Mouse (Mus musculus): ENCODE measurements around the gene Trpm3. TPM values are rescaled to one million over a fixed set of nuclear protein-coding genes. Genes with fewer than 3 reads are reported as not detected.
"Not testable (repeated sequence)": the region's sequence is repeated elsewhere in the genome, so short reads cannot be mapped to it uniquely, and the experiment has no call there.

The Trpm3 gene
- polyA plus RNA-seq, 1 experiment, result 1.2 TPM

GRCm38 (mm10) chr19:22842697-22843096 is 703.9 kb downstream of the Trpm3 start:
- Histone ChIP-seq H3K27me3 (ENCODE audit: control insufficient read depth, insufficient read depth, low read length) (no peaks in the 10 kb centered on the region), H3K36me3 (ENCODE audit: control insufficient read depth, insufficient read depth, low read length) (no peaks in the 10 kb centered on the region), H3K4me3 (ENCODE audit: control insufficient read depth, low read depth, low read length) (no peak overlapping the region), H3K27ac (ENCODE audit: control insufficient read depth, insufficient read depth, low read depth, low read length) (no peak overlapping the region), H3K4me1 (ENCODE audit: control insufficient read depth, insufficient read depth, low read length) (no peaks in the 10 kb centered on the region)
- TF ChIP-seq CTCF (IDR thresholded peaks at IDR 0.05; ENCODE audit: control insufficient read depth, insufficient read depth, insufficient replicate concordance, low read depth, low read length) (no peak), POLR2A (IDR thresholded peaks at IDR 0.05; ENCODE audit: control insufficient read depth, low read depth, low read length) (no peak)

DNA sequence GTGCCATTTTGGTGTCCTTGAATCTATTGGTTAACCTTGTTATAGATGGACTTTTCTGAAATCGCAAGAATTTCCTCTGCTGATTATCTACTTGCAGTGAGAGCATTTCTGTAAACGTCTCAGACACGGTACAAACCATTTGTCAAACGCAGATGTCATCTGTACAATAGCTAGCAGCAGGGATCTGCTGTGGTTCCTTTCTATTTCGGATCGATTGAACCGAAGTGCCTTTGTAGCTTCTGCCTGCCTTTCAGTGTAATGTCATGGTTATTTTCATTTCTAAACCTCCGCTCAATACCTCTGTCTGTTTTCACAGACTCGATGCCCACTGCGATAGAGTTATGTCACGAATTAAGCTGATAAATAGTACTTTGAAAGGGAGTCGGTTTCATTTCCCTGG is 708.9 kb downstream of the Trpm3 start:
- Histone ChIP-seq H3K36me3 (ENCODE audit: control insufficient read depth, insufficient read depth, low read length) (no peaks in the 10 kb centered on the region), H3K27ac (ENCODE audit: control insufficient read depth, insufficient read depth, low read depth, low read length) (no peak overlapping the region), H3K4me1 (ENCODE audit: control insufficient read depth, insufficient read depth, low read length) (no peaks in the 10 kb centered on the region), H3K4me3 (ENCODE audit: control insufficient read depth, low read depth, low read length) (no peak overlapping the region), H3K27me3 (ENCODE audit: control insufficient read depth, insufficient read depth, low read length) (no peaks in the 10 kb centered on the region)
- no peak for TF ChIP-seq CTCF (IDR thresholded peaks at IDR 0.05; ENCODE audit: control insufficient read depth, insufficient read depth, insufficient replicate concordance, low read depth, low read length)
- TF ChIP-seq POLR2A (IDR thresholded peaks at IDR 0.05; ENCODE audit: control insufficient read depth, low read depth, low read length), result no peak

DNA sequence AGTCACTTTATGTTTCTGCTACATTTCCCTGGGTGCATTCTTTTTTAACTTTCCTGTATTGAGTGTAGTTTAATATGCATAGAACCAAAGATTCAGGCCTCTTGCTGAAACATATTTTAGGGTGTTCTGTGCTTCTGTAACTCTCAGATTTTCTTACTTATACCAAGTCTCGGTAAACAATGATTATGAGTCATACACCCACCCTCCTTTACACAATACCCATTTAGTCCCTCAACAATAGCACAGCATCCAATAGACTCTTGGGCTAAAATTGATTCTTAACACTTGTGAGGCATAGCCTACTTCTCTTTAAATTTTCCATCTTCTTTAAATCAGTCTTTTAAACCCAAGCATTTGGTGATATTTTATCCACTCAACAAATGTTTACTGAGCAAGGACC is 709.4 kb downstream of the Trpm3 start:
- Histone ChIP-seq H3K27me3 (ENCODE audit: control insufficient read depth, insufficient read depth, low read length) (no peaks in the 10 kb centered on the region), H3K4me3 (ENCODE audit: control insufficient read depth, low read depth, low read length) (no peak overlapping the region), H3K27ac (ENCODE audit: control insufficient read depth, insufficient read depth, low read depth, low read length) (no peak overlapping the region), H3K4me1 (ENCODE audit: control insufficient read depth, insufficient read depth, low read length) (no peaks in the 10 kb centered on the region), H3K36me3 (ENCODE audit: control insufficient read depth, insufficient read depth, low read length) (no peaks in the 10 kb centered on the region)
- TF ChIP-seq POLR2A (IDR thresholded peaks at IDR 0.05; ENCODE audit: control insufficient read depth, low read depth, low read length) (no peak), CTCF (IDR thresholded peaks at IDR 0.05; ENCODE audit: control insufficient read depth, insufficient read depth, insufficient replicate concordance, low read depth, low read length) (no peak)

DNA sequence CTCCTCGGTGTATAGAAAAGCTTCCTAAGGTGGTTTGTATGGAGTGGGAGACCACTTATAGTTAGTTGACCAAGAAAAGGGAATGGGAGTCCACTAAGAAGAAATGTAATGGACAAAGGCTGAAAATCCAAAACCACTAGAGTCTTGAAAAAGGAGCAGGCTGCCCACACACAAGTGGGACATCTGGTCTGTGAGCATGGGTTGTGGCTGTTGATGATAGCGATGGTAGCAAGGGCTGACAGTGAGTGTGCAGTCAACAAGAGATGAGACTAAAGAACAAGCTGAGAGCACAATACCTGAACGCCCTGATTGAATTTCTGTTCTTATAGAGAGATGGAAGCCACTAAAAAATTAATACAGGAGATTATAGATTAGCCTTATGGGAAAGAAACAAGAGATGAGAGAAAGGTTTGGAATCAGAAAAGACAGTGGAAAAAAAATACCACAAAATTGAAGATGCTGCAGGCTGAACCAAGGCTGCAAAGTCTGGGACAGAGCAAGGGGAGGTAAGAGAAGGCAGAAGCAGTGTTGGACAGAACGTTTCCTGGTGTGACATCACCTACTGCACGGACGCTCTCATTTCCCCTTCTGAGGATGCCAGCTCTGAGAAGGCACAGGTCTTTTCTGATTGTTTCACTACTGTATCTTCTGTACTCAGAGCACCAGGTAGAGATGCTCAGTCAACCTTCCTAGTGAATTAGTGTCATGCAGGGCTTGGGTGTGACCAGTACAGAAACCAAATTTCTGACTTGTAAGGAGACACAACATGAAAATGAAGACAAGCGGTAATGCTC is 710.1 kb downstream of the Trpm3 start:
- H3K27ac ChIP-seq (ENCODE audit: control insufficient read depth, insufficient read depth, low read depth, low read length), result no peak overlapping the region
- H3K27me3 ChIP-seq (ENCODE audit: control insufficient read depth, insufficient read depth, low read length), result no peaks in the 10 kb centered on the region
- no peak overlapping the region for H3K4me3 ChIP-seq (ENCODE audit: control insufficient read depth, low read depth, low read length)
- no peaks in the 10 kb centered on the region for H3K4me1 ChIP-seq (ENCODE audit: control insufficient read depth, insufficient read depth, low read length)
- no peak for TF ChIP-seq CTCF (IDR thresholded peaks at IDR 0.05; ENCODE audit: control insufficient read depth, insufficient read depth, insufficient replicate concordance, low read depth, low read length)
- no peak for TF ChIP-seq POLR2A (IDR thresholded peaks at IDR 0.05; ENCODE audit: control insufficient read depth, low read depth, low read length)
- no peaks in the 10 kb centered on the region for H3K36me3 ChIP-seq (ENCODE audit: control insufficient read depth, insufficient read depth, low read length)

DNA sequence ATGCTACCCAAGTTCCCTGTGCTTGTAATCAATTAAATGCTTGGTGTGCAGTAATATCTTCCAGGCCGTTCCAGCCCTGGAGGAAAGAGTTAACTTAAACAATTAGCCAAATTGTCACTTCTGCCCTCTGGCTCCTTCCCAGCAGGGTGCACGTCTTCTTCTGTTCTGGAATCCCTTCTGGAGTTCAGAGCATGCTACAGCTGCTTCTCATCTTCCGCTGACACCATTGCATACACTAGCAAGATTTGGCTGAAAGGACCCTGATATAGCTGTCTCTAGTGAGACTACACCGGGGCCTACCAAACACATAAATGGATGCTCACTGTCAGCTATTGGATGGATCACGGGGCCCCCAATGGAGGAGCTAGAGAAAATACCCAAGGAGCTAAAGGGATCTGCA is 712.6 kb downstream of the Trpm3 start:
- H3K27ac ChIP-seq (ENCODE audit: control insufficient read depth, insufficient read depth, low read depth, low read length); H3K4me1 ChIP-seq (ENCODE audit: control insufficient read depth, insufficient read depth, low read length); H3K36me3 ChIP-seq (ENCODE audit: control insufficient read depth, insufficient read depth, low read length); H3K4me3 ChIP-seq (ENCODE audit: control insufficient read depth, low read depth, low read length); H3K27me3 ChIP-seq (ENCODE audit: control insufficient read depth, insufficient read depth, low read length): not testable (repeated sequence)

DNA sequence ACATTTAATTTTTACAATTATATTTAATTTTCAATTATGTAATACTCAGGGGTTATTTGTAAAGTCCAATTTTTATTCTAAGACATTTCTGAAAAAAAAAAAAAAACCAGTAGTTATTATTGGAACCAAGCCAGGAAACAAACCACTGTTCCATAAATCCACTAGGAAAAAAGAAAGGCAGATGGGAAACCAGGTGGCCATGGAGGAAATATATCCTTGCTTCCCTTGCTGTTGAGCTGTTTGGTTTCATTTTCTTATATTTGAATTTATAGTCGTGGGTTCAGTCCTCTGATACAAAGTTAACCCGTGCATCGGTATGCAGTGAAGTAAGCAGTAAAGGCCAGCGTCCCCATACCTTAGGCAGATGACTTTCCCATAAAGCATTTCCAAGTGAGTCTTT is 720.8 kb downstream of the Trpm3 start:
- H3K27ac ChIP-seq (ENCODE audit: control insufficient read depth, insufficient read depth, low read depth, low read length), result no peak overlapping the region
- H3K4me1 ChIP-seq (ENCODE audit: control insufficient read depth, insufficient read depth, low read length), result no peaks in the 10 kb centered on the region
- H3K36me3 ChIP-seq (ENCODE audit: control insufficient read depth, insufficient read depth, low read length), result no peaks in the 10 kb centered on the region
- H3K27me3 ChIP-seq (ENCODE audit: control insufficient read depth, insufficient read depth, low read length), result no peaks in the 10 kb centered on the region
- TF ChIP-seq CTCF (IDR thresholded peaks at IDR 0.05; ENCODE audit: control insufficient read depth, insufficient read depth, insufficient replicate concordance, low read depth, low read length), result no peak
- no peak for TF ChIP-seq POLR2A (IDR thresholded peaks at IDR 0.05; ENCODE audit: control insufficient read depth, low read depth, low read length)
- no peak overlapping the region for H3K4me3 ChIP-seq (ENCODE audit: control insufficient read depth, low read depth, low read length)

DNA sequence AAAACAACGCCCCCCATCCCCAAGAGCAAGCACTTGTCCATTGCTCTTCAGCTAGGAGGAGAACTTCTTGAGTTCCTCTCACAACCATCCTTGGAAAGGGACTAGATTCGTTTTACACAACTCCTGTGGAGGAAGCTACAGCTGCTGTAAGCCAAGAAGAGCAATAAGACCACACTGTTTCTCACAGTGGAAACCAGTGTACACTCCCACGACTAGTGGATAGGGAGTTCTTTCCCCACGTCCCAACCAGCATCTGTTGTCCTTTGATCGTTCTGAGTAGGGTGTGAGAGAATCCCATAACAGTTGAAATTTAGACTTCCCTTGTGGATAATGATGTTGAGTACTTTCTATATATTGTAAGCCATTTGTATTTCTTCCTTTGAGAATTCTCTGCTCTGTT is 728.6 kb downstream of the Trpm3 start:
- Histone ChIP-seq H3K36me3 (ENCODE audit: control insufficient read depth, insufficient read depth, low read length) (no peaks in the 10 kb centered on the region), H3K27me3 (ENCODE audit: control insufficient read depth, insufficient read depth, low read length) (no peaks in the 10 kb centered on the region), H3K27ac (ENCODE audit: control insufficient read depth, insufficient read depth, low read depth, low read length) (no peak overlapping the region), H3K4me1 (ENCODE audit: control insufficient read depth, insufficient read depth, low read length) (no peaks in the 10 kb centered on the region), H3K4me3 (ENCODE audit: control insufficient read depth, low read depth, low read length) (no peak overlapping the region)
- no peak for TF ChIP-seq CTCF (IDR thresholded peaks at IDR 0.05; ENCODE audit: control insufficient read depth, insufficient read depth, insufficient replicate concordance, low read depth, low read length)
- TF ChIP-seq POLR2A (IDR thresholded peaks at IDR 0.05; ENCODE audit: control insufficient read depth, low read depth, low read length), result no peak

- no peak for TF ChIP-seq POLR2A (IDR thresholded peaks at IDR 0.05; ENCODE audit: control insufficient read depth, low read depth, low read length)
- Histone ChIP-seq H3K36me3 (ENCODE audit: control insufficient read depth, insufficient read depth, low read length) (no peaks in the 10 kb centered on the region), H3K4me1 (ENCODE audit: control insufficient read depth, insufficient read depth, low read length) (no peaks in the 10 kb centered on the region), H3K4me3 (ENCODE audit: control insufficient read depth, low read depth, low read length) (no peak overlapping the region), H3K27me3 (ENCODE audit: control insufficient read depth, insufficient read depth, low read length) (no peaks in the 10 kb centered on the region), H3K27ac (ENCODE audit: control insufficient read depth, insufficient read depth, low read depth, low read length) (no peak overlapping the region)
Observed at GRCm38 (mm10) chr19:22869853-22870252, 731.0 kb downstream of the Trpm3 start.
